Mouse (Mus musculus): Measurements from ENCODE around the gene Ace3.

Ace3 gene

GRCm38 (mm10) chr11:106037418-106037751 lies 42.9 kb downstream of the Ace3 start:
- CTCF ChIA-PET: interaction anchor here (1.2 kb wide), 1 partner anchor 16 kb away, joined by 4 read pairs; no protein-coding TSS in a partner anchor

- CTCF ChIA-PET: no interaction called here
These were observed 49.9 kb downstream of the Ace3 start for GRCm38 (mm10) chr11:106044349-106044748.

GRCm38 (mm10) chr11:106045256-106045655 lies 50.8 kb downstream of the Ace3 start:
- CTCF ChIA-PET: interaction anchor here (0.6 kb wide), 1 partner anchor 19 kb away, joined by 3 read pairs; no protein-coding TSS in a partner anchor

GRCm38 (mm10) chr11:106045780-106046179 lies 51.3 kb downstream of the Ace3 start:
- CTCF ChIA-PET: interaction anchor here (0.6 kb wide), 2 partner anchors 19 to 1166 kb away, joined by 3 read pairs; no protein-coding TSS in a partner anchor

DNA sequence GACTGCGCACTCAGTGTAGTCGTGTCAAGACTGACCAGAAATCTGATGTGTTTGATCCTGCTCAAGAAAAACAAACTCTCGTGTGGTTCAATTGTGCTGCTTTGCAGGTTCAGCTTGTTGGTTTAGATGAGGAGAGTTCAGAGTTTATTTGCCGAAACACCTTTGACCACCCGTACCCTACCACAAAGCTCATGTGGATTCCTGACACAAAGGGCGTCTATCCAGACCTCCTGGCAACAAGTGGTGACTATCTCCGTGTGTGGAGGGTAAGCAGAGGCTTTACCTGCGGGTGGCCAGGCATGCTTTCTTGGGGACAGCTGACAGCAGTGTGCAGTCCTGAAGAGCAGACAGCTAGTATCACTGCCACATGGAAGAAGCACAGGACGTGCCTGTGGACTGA lies 52.1 kb downstream of the Ace3 start:
- CTCF ChIA-PET: interaction anchor here (0.6 kb wide), 1 partner anchor 147 kb away, joined by 7 read pairs; no protein-coding TSS in a partner anchor

DNA sequence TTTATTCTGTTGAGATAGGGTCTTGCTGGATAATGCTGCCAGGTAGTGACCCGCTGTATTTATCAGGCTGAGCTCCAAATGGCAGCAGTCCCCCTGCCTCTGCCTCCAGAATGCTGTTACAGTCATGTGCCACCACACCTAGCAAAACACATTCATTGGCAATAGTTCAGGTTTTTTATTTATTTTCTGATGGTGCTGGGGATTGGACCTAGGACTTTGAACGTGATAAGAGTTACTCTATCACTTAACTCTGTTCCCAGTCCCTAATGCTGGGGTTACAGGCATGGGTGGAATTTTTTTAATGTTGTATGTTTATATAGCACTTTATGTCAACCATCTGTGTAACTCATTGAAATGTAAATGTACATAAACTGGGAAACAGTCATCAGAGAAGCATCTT lies 59.4 kb downstream of the Ace3 start:
- CTCF ChIA-PET: interaction anchor here (1.0 kb wide), 1 partner anchor 17 kb away, joined by 4 read pairs; the partner anchor contains the start of gene Dcaf7

- CTCF ChIA-PET: no interaction called here
These were observed 60.1 kb downstream of the Ace3 start for GRCm38 (mm10) chr11:106054600-106054999.

All from spleen, embryonic (tissue).